Mouse (Mus musculus) midbrain, embryonic 12.5 days (tissue): ENCODE results near the gene Il2rb. TPM values are rescaled to one million over a fixed set of nuclear protein-coding genes. Genes with fewer than 3 reads are reported as not detected.

Experiments
- ATAC-seq: fragments of 200-750 bp; cut with Nextera tagmentation; 2 replicates; pipeline ENCODE4 v1.8.0; 2017; ENCODE audit warnings: low read depth, moderate TSS enrichment, moderate library complexity; ENCODE audit not compliant: low FRiP score
- H3K27ac ChIP-seq: fragments of 300-500 bp; sonication (generic); replicated peaks from 2 replicates; pipeline ENCODE4 v1.5.1; 2016; ENCODE audit warnings: mild to moderate bottlenecking
- H3K27me3 ChIP-seq: fragments of 300-500 bp; sonication (generic); 2 replicates; pipeline ENCODE4 v1.6.1; 2016; ENCODE audit warnings: mild to moderate bottlenecking
- H3K36me3 ChIP-seq: fragments of 300-500 bp; sonication (generic); 2 replicates; pipeline ENCODE4 v1.6.1; 2016
- H3K4me1 ChIP-seq: fragments of 300-500 bp; sonication (generic); 2 replicates; pipeline ENCODE4 v1.6.1; 2016
- H3K4me2 ChIP-seq: fragments of 300-500 bp; sonication (generic); replicated peaks from 2 replicates; pipeline ENCODE4 v1.6.1; 2016; ENCODE audit warnings: mild to moderate bottlenecking, moderate library complexity
- H3K4me3 ChIP-seq: fragments of 300-500 bp; sonication (generic); 2 replicates; pipeline ENCODE4 v1.5.1; 2016; ENCODE audit warnings: mild to moderate bottlenecking
- H3K9ac ChIP-seq: fragments of 300-500 bp; sonication (generic); replicated peaks from 2 replicates; pipeline ENCODE4 v1.6.1; 2016; ENCODE audit warnings: mild to moderate bottlenecking, moderate library complexity
- H3K9me3 ChIP-seq: fragments of 300-500 bp; sonication (generic); 2 replicates; pipeline ENCODE4 v1.6.1; 2016; ENCODE audit warnings: mild to moderate bottlenecking
- WGBS: fragments of 180-500 bp; shearing (Covaris S2); methylation state at CpG from one replicate; pipeline ENCODE4 v1.1.7; 2016; 5-methylcytosine and 5-hydroxymethylcytosine counted together
- polyA plus RNA-seq: library from polyadenylated mRNA; unstranded; fragments of >200 nt; fragmentation: Nextera tagmentation; extraction: Ambion mirVana; gene quantifications from 2 replicates; pipeline ENCODE4 v1.2.1, GENCODE M21; 2016

Gene Il2rb
- polyA plus RNA-seq, 1 experiment from 2014 or later: not detected

DNA sequence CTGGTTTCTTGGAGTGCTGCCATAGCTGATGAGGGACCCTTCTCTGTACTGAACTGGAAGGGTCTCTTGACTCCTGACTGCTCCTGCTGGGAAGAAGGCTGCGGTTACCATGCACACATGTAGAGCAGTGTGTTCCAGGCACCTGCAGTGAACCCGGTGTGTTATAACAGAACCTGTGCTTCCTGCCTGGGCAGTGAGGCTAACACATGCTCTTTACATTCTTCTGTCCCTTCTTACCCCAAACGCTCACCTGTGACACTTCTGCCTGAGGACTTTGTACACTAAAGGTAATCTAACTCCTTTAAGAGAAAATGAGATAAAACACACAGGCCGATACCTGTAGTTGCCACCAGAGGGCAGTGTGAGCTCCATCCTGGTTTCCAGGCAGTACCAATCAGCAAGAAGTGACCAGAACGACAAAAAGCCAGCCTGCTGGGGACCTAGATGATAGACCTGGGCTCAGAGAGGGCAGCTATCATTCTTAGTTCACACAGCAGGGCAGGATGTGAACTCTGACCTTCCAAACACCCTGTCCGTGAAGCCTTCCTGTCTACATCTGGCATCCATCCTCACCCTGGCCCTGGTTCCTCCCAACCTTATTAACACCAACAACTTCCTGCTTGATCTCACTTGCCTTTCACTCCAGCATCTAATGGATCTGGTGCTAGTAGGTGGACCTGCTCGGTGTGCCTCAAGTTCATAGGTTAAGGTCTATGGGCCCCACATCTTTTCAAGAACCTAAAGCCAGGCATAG is 19.5 kb upstream of the Il2rb start:
- 34% methylated on average over 7 of the region's 7 CpGs for WGBS

DNA sequence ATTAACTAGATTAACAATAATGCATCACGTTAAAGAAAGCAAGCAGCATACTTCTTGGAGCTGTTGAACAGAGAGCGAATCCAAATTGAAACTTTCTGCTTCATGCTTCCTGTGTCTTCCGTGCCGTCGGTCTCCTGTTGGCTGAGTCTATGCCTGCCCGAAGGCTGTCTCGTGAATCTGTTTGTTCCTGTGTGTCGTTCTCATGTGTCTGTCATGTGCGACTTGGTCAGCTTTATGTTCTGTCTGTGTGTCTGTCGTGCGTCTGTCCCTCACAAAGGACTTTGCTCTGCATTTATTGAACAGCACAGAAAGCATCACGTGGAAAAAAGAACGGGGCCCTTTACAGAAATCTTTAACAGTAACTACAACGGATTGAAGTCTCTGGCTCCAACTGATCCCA is 17.9 kb upstream of the Il2rb start:
- H3K9me3 ChIP-seq: no peaks in the 10 kb centered on the region
- no peaks in the 10 kb centered on the region for H3K36me3 ChIP-seq
- no peak overlapping the region for H3K27ac ChIP-seq
- no peak overlapping the region for H3K4me2 ChIP-seq
- H3K4me1 ChIP-seq: peaks cover 6% of the 10 kb centered on the region; the same call in 1 of the 2 replicates
- no peak overlapping the region for H3K9ac ChIP-seq
- WGBS: 88% methylated on average over 14 of the region's 14 CpGs
- no peaks in the 10 kb centered on the region for H3K27me3 ChIP-seq
- no peak for ATAC-seq
- no peak overlapping the region for H3K4me3 ChIP-seq

More for the DNA sequence above, 19.5 kb upstream of the Il2rb start:
- Histone ChIP-seq H3K27me3 (no peaks in the 10 kb centered on the region), H3K4me3 (no peak overlapping the region), H3K4me2 (no peak overlapping the region), H3K36me3 (no peaks in the 10 kb centered on the region), H3K9ac (no peak overlapping the region), H3K4me1 (peaks cover 8% of the 10 kb centered on the region; the same call in 1 of the 2 replicates), H3K27ac (no peak overlapping the region), H3K9me3 (no peaks in the 10 kb centered on the region)
- no peak for ATAC-seq

DNA sequence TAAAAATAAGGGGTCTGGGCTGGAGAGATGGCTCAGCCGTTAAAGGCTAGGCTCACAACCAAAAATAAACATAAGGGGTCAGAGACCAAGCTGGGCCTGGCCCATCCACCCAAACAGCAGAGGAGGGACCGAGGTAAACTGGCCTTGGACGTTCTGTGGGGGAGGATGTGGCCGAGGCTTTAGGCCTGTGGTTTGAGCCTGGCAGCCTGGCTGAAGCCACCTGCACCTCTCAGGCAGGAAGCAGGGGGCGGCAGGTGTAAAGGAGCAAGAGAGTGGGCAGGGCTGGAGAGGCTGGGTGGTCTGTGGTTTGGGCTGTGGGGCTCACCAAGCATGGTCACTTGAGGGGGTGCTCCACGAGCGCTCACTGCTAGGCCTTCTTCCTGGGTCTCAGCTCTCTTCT is 16.9 kb upstream of the Il2rb start:
- no peak for ATAC-seq
- no peak overlapping the region for H3K27ac ChIP-seq

GRCm38 (mm10) chr15:78510736-78511135 is 15.7 kb upstream of the Il2rb start:
- H3K4me1 ChIP-seq: peaks cover 6% of the 10 kb centered on the region; the same call in 1 of the 2 replicates
- WGBS: 94% methylated on average over 6 of the region's 6 CpGs
- H3K4me3 ChIP-seq: no peak overlapping the region
- H3K4me2 ChIP-seq: no peak overlapping the region
- no peaks in the 10 kb centered on the region for H3K27me3 ChIP-seq
- H3K9me3 ChIP-seq: no peaks in the 10 kb centered on the region
- ATAC-seq: no peak
- no peak overlapping the region for H3K9ac ChIP-seq
- no peak overlapping the region for H3K27ac ChIP-seq
- no peaks in the 10 kb centered on the region for H3K36me3 ChIP-seq

More for the DNA sequence above, 16.9 kb upstream of the Il2rb start:
- H3K36me3 ChIP-seq: no peaks in the 10 kb centered on the region
- H3K4me1 ChIP-seq: peaks cover 6% of the 10 kb centered on the region; the same call in 1 of the 2 replicates
- H3K9ac ChIP-seq: no peak overlapping the region
- WGBS: 84% methylated on average over 7 of the region's 7 CpGs
- no peak overlapping the region for H3K4me3 ChIP-seq
- no peaks in the 10 kb centered on the region for H3K9me3 ChIP-seq
- no peaks in the 10 kb centered on the region for H3K27me3 ChIP-seq
- no peak overlapping the region for H3K4me2 ChIP-seq

GRCm38 (mm10) chr15:78510121-78510576 is 15.1 kb upstream of the Il2rb start:
- 0 out of 2 replicates have a peak overlapping the region, but pooled peaks have one; percentile 13 for H3K4me2 ChIP-seq
- no peak overlapping the region for H3K4me3 ChIP-seq
- no peaks in the 10 kb centered on the region for H3K36me3 ChIP-seq
- H3K4me1 ChIP-seq: peaks cover 6% of the 10 kb centered on the region; the same call in 1 of the 2 replicates
- H3K9ac ChIP-seq: no peak overlapping the region
- 0 out of 2 replicates have a peak overlapping the region, but pooled peaks have one; percentile 20 for H3K27ac ChIP-seq
- H3K27me3 ChIP-seq: no peaks in the 10 kb centered on the region
- WGBS: 70% methylated on average over 8 of the region's 8 CpGs
- no peaks in the 10 kb centered on the region for H3K9me3 ChIP-seq
- no peak for ATAC-seq

DNA sequence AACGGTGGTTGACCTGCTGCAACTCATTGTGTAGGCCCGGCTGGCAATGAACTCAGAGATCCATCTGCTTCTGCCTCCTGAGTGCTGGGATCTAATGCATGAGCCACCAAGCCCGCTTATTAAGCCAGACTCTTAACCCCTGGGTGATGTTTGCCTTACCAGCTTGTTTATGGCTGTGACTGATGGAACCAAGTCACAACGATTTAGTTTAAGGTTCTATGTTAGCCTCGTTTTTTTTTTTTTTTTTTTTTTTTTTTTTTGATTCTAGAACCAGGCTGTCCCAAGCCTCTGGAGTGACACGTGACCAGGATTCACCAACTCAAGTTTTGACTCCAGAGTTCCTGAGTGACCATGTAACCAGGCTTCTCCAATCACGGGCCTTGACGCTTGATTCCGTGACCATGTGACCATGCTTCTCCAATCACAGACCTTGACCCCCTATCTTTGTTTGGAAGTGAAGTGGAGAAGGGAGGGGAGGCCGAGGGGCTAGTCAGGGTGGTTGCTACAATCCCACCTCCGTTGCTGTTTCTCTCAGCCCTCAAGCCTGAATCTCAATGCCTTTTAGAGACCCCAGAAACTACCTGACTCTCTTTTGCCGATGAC is 14.3 kb upstream of the Il2rb start:
- H3K27me3 ChIP-seq: no peaks in the 10 kb centered on the region
- H3K27ac ChIP-seq: 0 out of 2 replicates have a peak overlapping the region, but pooled peaks have one; percentile 20
- 44% methylated on average over 12 of the region's 12 CpGs for WGBS
- no peak for ATAC-seq
- H3K9ac ChIP-seq: 0 out of 2 replicates have a peak overlapping the region, but pooled peaks have one; percentile 6
- peaks cover 4% of the 10 kb centered on the region; the same call in 1 of the 2 replicates for H3K9me3 ChIP-seq
- 0 out of 2 replicates have a peak overlapping the region, but pooled peaks have one; percentile 13 for H3K4me2 ChIP-seq
- H3K4me3 ChIP-seq: no peak overlapping the region
- no peaks in the 10 kb centered on the region for H3K36me3 ChIP-seq
- peaks cover 6% of the 10 kb centered on the region; the same call in 1 of the 2 replicates for H3K4me1 ChIP-seq

- Histone ChIP-seq H3K4me2 (no peak overlapping the region), H3K9ac (no peak overlapping the region), H3K4me3 (no peak overlapping the region), H3K4me1 (peaks cover 6% of the 10 kb centered on the region; the same call in 1 of the 2 replicates), H3K9me3 (peaks cover 4% of the 10 kb centered on the region; the same call in 1 of the 2 replicates), H3K36me3 (no peaks in the 10 kb centered on the region), H3K27me3 (no peaks in the 10 kb centered on the region), H3K27ac (no peak overlapping the region)
- 56% methylated on average over 7 of the region's 7 CpGs for WGBS
- ATAC-seq: no peak
Measured at GRCm38 (mm10) chr15:78508443-78508842, 13.4 kb upstream of the Il2rb start.

DNA sequence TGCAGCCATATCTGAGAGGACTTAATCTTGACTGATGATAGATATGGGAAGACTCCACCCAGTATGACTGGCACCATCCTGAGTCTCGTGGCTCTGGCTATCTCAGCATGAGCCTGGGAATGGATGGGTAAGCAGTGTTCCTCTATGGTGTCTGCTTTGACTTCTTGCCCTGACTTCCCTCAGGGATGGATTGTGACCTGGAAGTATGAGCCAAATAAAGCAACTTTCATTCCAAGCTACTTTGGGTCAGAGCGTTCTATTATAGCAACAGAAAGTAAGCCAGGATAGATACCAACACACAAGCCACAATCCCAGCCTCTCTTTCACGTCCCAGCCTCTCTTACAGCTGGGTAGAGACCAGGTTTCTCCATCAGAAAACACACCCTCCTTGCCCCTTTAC is 10.5 kb upstream of the Il2rb start:
- Histone ChIP-seq H3K4me2 (no peak overlapping the region), H3K9ac (no peak overlapping the region), H3K27ac (no peak overlapping the region), H3K4me1 (peaks cover 6% of the 10 kb centered on the region; the same call in 1 of the 2 replicates), H3K9me3 (peaks cover 4% of the 10 kb centered on the region; the same call in 1 of the 2 replicates), H3K36me3 (no peaks in the 10 kb centered on the region), H3K4me3 (no peak overlapping the region), H3K27me3 (no peaks in the 10 kb centered on the region)
- no peak for ATAC-seq
- WGBS: 82% methylated on average over 3 of the region's 3 CpGs

- H3K4me1 ChIP-seq: 0 out of 2 replicates have a peak, but pooled peaks cover 2% of the 10 kb centered on the region
- no peak overlapping the region for H3K4me3 ChIP-seq
- H3K9ac ChIP-seq: no peak overlapping the region
- WGBS: 94% methylated on average over 5 of the region's 5 CpGs
- no peak overlapping the region for H3K4me2 ChIP-seq
- ATAC-seq: no peak
- H3K36me3 ChIP-seq: no peaks in the 10 kb centered on the region
- H3K9me3 ChIP-seq: peaks cover 4% of the 10 kb centered on the region; the same call in 1 of the 2 replicates
- H3K27ac ChIP-seq: no peak overlapping the region
- H3K27me3 ChIP-seq: no peaks in the 10 kb centered on the region
Measured at GRCm38 (mm10) chr15:78504816-78505215, 9.7 kb upstream of the Il2rb start.

DNA sequence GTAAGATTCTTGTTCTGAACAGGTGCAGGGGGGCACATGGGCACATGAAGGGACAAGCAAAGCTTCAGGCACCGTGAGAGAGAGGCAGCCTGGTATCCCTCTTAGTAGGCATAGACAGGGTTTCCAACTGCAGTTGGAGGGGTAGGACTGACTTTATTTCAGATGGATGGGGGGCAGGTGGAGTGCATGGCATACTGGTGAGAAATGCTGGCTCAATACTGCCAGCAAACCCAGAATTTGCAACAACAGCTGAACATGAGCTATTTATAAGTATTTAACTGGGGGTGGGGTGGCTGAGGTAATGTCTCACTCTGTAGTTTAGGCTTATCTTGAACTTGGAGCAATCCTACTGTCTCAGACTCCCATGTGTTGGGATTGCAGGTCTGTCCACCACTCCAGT is 8.9 kb upstream of the Il2rb start:
- WGBS: 90% methylated on average over 1 of the region's 1 CpGs
- Histone ChIP-seq H3K4me3 (no peak overlapping the region), H3K27ac (no peak overlapping the region), H3K9me3 (peaks cover 4% of the 10 kb centered on the region; the same call in 1 of the 2 replicates), H3K4me1 (no peaks in the 10 kb centered on the region), H3K27me3 (no peaks in the 10 kb centered on the region), H3K36me3 (no peaks in the 10 kb centered on the region), H3K9ac (no peak overlapping the region), H3K4me2 (no peak overlapping the region)
- no peak for ATAC-seq

DNA sequence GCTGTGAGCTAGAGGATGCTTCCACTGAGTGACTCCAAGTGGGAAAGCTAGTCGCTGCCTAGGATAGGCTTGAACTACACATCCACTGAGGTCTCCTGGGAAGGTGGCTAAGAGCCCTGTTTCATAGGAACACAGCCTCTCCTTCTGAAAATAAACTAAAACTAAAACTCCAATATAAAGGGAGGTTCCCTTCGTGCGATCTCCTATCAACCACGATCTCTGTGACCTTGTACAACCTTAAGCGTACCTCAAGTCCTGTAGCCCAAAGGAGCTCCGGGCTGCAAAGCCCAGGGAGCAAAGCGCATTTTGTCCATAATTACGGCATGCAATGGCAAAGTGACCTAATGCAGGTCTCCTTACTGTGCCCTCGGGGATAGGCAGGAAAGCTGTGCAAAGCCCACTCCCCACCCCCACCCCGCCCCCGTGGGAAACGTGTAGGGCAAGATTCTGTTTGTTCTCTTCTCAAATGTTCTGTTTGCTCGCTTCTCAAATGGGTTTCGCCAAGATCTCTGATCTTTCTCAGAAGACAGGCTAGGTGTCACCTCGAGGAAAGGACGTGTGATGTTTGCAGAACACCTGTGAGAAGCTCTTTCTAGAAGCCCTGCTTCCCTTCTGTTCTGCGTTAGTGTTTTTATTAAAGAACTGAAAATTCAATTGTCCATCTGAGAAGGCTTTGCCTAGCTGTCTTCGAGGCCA is 7.5 kb upstream of the Il2rb start:
- no peak for ATAC-seq
- WGBS: 86% methylated on average over 18 of the region's 18 CpGs
- Histone ChIP-seq H3K9ac (no peak overlapping the region), H3K4me2 (no peak overlapping the region), H3K4me3 (no peak overlapping the region), H3K36me3 (no peaks in the 10 kb centered on the region), H3K27me3 (no peaks in the 10 kb centered on the region), H3K4me1 (no peaks in the 10 kb centered on the region), H3K27ac (no peak overlapping the region), H3K9me3 (peaks cover 4% of the 10 kb centered on the region; the same call in 1 of the 2 replicates)
